Mouse (Mus musculus) embryo, embryonic 10.5 days (tissue): ENCODE data around the gene Adcy2.

Source experiments
- DNase-seq: peaks from one replicate; pipeline ENCODE4 v3.0.0-alpha.2; 2015; ENCODE audit warnings: low spot score

Adcy2 gene

GRCm38 (mm10) chr13:68960513-68960912 lies 38.8 kb downstream of the Adcy2 start:
- no peak for DNase-seq

- no peak for DNase-seq
Observed at GRCm38 (mm10) chr13:68959406-68959805, 39.9 kb downstream of the Adcy2 start.

- no peak for DNase-seq
Observed at GRCm38 (mm10) chr13:68942735-68943134, 56.6 kb downstream of the Adcy2 start.

- no peak for DNase-seq
Observed at GRCm38 (mm10) chr13:68941429-68941828, 57.9 kb downstream of the Adcy2 start.

- peak; percentile 7 for DNase-seq
Observed at GRCm38 (mm10) chr13:68932283-68932647, 67.1 kb downstream of the Adcy2 start.

- no peak for DNase-seq
Observed at GRCm38 (mm10) chr13:68931602-68932282, 67.6 kb downstream of the Adcy2 start.

- no peak for DNase-seq
Observed at GRCm38 (mm10) chr13:68928469-68928868, 70.9 kb downstream of the Adcy2 start.

- no peak for DNase-seq
Observed at GRCm38 (mm10) chr13:68913666-68914288, 85.6 kb downstream of the Adcy2 start.

GRCm38 (mm10) chr13:68906667-68907066 lies 92.7 kb downstream of the Adcy2 start:
- DNase-seq: no peak

- no peak for DNase-seq
Observed at GRCm38 (mm10) chr13:68902708-68903107, 96.6 kb downstream of the Adcy2 start.

GRCm38 (mm10) chr13:68889929-68890593 lies 109.3 kb downstream of the Adcy2 start:
- DNase-seq: no peak

GRCm38 (mm10) chr13:68868776-68869175 lies 130.6 kb downstream of the Adcy2 start:
- DNase-seq: no peak

GRCm38 (mm10) chr13:68867940-68868655 lies 131.2 kb downstream of the Adcy2 start:
- DNase-seq: no peak

- DNase-seq: no peak
Observed at GRCm38 (mm10) chr13:68860036-68860435, 139.3 kb downstream of the Adcy2 start.

GRCm38 (mm10) chr13:68848265-68848664 lies 151.1 kb downstream of the Adcy2 start:
- DNase-seq: no peak

- DNase-seq: peak; percentile 8
Observed at GRCm38 (mm10) chr13:68839517-68839916, 159.8 kb downstream of the Adcy2 start.

- no peak for DNase-seq
Observed at GRCm38 (mm10) chr13:68836183-68836582, 163.2 kb downstream of the Adcy2 start.

GRCm38 (mm10) chr13:68835424-68836045 lies 163.8 kb downstream of the Adcy2 start:
- DNase-seq: no peak

GRCm38 (mm10) chr13:68832141-68832540 lies 167.2 kb downstream of the Adcy2 start:
- no peak for DNase-seq

- DNase-seq: no peak
Observed at GRCm38 (mm10) chr13:68830030-68830759, 169.1 kb downstream of the Adcy2 start.

GRCm38 (mm10) chr13:68828441-68828840 lies 170.9 kb downstream of the Adcy2 start:
- no peak for DNase-seq
